Mouse (Mus musculus): ENCODE measurements around the gene Bcorl1. TPM values are rescaled to one million over a fixed set of nuclear protein-coding genes. Genes with fewer than 3 reads are reported as not detected.

Bcorl1 gene
- polyA plus RNA-seq, 1 experiment: 3.5 TPM

- H3K36me3 ChIP-seq (ENCODE audit: control insufficient read depth, insufficient read depth, low read length): no peaks in the 10 kb centered on the region
- peak overlapping the region; percentile 55 for H3K4me3 ChIP-seq (ENCODE audit: insufficient read depth, low read depth, low read length)
- DNase-seq: peak; percentile 0
- H3K27me3 ChIP-seq (replicated peaks; ENCODE audit: control insufficient read depth, insufficient read depth, low read length): no peaks in the 10 kb centered on the region
- WGBS: 2% methylated on average over 47 of the region's 61 CpGs
- no peak overlapping the region for H3K27ac ChIP-seq (ENCODE audit: insufficient read depth, low read depth, low read length)
- TF ChIP-seq POLR2A (IDR thresholded peaks at IDR 0.05; ENCODE audit: low read depth, low read length): no peak
- TF ChIP-seq CTCF (conservative IDR thresholded peaks at IDR 0.05; ENCODE audit: insufficient read depth, insufficient read length, low read depth, low read length): no peak
- H3K4me1 ChIP-seq (ENCODE audit: control insufficient read depth, insufficient read depth, low read length): no peaks in the 10 kb centered on the region; the same call in 1 of the 2 replicates
Measured at GRCm38 (mm10) chrX:48344643-48345384, 3.7 kb downstream of the Bcorl1 start.

- peak; percentile 4 for DNase-seq
- WGBS: under 1% methylated on average over 26 of the region's 45 CpGs
- H3K27me3 ChIP-seq (replicated peaks; ENCODE audit: control insufficient read depth, insufficient read depth, low read length): no peaks in the 10 kb centered on the region
Measured at GRCm38 (mm10) chrX:48345385-48345932, 4.3 kb downstream of the Bcorl1 start.

GRCm38 (mm10) chrX:48355346-48355745 is 14.2 kb downstream of the Bcorl1 start:
- no peaks in the 10 kb centered on the region for H3K27me3 ChIP-seq (replicated peaks; ENCODE audit: control insufficient read depth, insufficient read depth, low read length)
- no peak overlapping the region for H3K27ac ChIP-seq (ENCODE audit: insufficient read depth, low read depth, low read length)
- no peaks in the 10 kb centered on the region for H3K4me1 ChIP-seq (ENCODE audit: control insufficient read depth, insufficient read depth, low read length)
- H3K4me3 ChIP-seq (ENCODE audit: insufficient read depth, low read depth, low read length): no peak overlapping the region
- 87% methylated on average over 6 of the region's 6 CpGs for WGBS
- H3K36me3 ChIP-seq (ENCODE audit: control insufficient read depth, insufficient read depth, low read length): no peaks in the 10 kb centered on the region
- DNase-seq: no peak
- TF ChIP-seq POLR2A (IDR thresholded peaks at IDR 0.05; ENCODE audit: low read depth, low read length) (no peak), CTCF (conservative IDR thresholded peaks at IDR 0.05; ENCODE audit: insufficient read depth, insufficient read length, low read depth, low read length) (no peak)

More at GRCm38 (mm10) chrX:48345385-48345932, 4.3 kb downstream of the Bcorl1 start:
- no peak for TF ChIP-seq POLR2A (IDR thresholded peaks at IDR 0.05; ENCODE audit: low read depth, low read length)
- TF ChIP-seq CTCF (conservative IDR thresholded peaks at IDR 0.05; ENCODE audit: insufficient read depth, insufficient read length, low read depth, low read length): no peak
- Histone ChIP-seq H3K4me3 (ENCODE audit: insufficient read depth, low read depth, low read length) (peak overlapping the region; percentile 54), H3K4me1 (ENCODE audit: control insufficient read depth, insufficient read depth, low read length) (no peaks in the 10 kb centered on the region; the same call in 1 of the 2 replicates), H3K36me3 (ENCODE audit: control insufficient read depth, insufficient read depth, low read length) (no peaks in the 10 kb centered on the region), H3K27ac (ENCODE audit: insufficient read depth, low read depth, low read length) (no peak overlapping the region)

GRCm38 (mm10) chrX:48365836-48366577 is 24.8 kb downstream of the Bcorl1 start:
- WGBS: 58% methylated on average over 15 of the region's 15 CpGs
- no peak overlapping the region for H3K4me3 ChIP-seq (ENCODE audit: insufficient read depth, low read depth, low read length)
- H3K4me1 ChIP-seq (ENCODE audit: control insufficient read depth, insufficient read depth, low read length): no peaks in the 10 kb centered on the region
- no peak overlapping the region for H3K27ac ChIP-seq (ENCODE audit: insufficient read depth, low read depth, low read length)
- no peak for TF ChIP-seq CTCF (conservative IDR thresholded peaks at IDR 0.05; ENCODE audit: insufficient read depth, insufficient read length, low read depth, low read length)
- TF ChIP-seq POLR2A (IDR thresholded peaks at IDR 0.05; ENCODE audit: low read depth, low read length): no peak
- H3K27me3 ChIP-seq (replicated peaks; ENCODE audit: control insufficient read depth, insufficient read depth, low read length): no peaks in the 10 kb centered on the region
- no peak for DNase-seq
- no peaks in the 10 kb centered on the region for H3K36me3 ChIP-seq (ENCODE audit: control insufficient read depth, insufficient read depth, low read length)

GRCm38 (mm10) chrX:48367841-48368240 is 26.7 kb downstream of the Bcorl1 start:
- Histone ChIP-seq H3K4me3 (ENCODE audit: insufficient read depth, low read depth, low read length) (no peak overlapping the region), H3K4me1 (ENCODE audit: control insufficient read depth, insufficient read depth, low read length) (no peaks in the 10 kb centered on the region), H3K36me3 (ENCODE audit: control insufficient read depth, insufficient read depth, low read length) (no peaks in the 10 kb centered on the region), H3K27me3 (replicated peaks; ENCODE audit: control insufficient read depth, insufficient read depth, low read length) (no peaks in the 10 kb centered on the region), H3K27ac (ENCODE audit: insufficient read depth, low read depth, low read length) (no peak overlapping the region)
- no peak for TF ChIP-seq POLR2A (IDR thresholded peaks at IDR 0.05; ENCODE audit: low read depth, low read length)
- TF ChIP-seq CTCF (conservative IDR thresholded peaks at IDR 0.05; ENCODE audit: insufficient read depth, insufficient read length, low read depth, low read length): no peak
- 97% methylated on average over 9 of the region's 9 CpGs for WGBS
- DNase-seq: no peak

GRCm38 (mm10) chrX:48383643-48384042 is 42.5 kb downstream of the Bcorl1 start:
- H3K4me3 ChIP-seq (ENCODE audit: insufficient read depth, low read depth, low read length): no peak overlapping the region
- no peaks in the 10 kb centered on the region for H3K27me3 ChIP-seq (replicated peaks; ENCODE audit: control insufficient read depth, insufficient read depth, low read length)
- no peak overlapping the region for H3K27ac ChIP-seq (ENCODE audit: insufficient read depth, low read depth, low read length)
- WGBS: 31% methylated on average over 7 of the region's 7 CpGs
- no peaks in the 10 kb centered on the region for H3K4me1 ChIP-seq (ENCODE audit: control insufficient read depth, insufficient read depth, low read length)
- TF ChIP-seq POLR2A (IDR thresholded peaks at IDR 0.05; ENCODE audit: low read depth, low read length) (no peak), CTCF (conservative IDR thresholded peaks at IDR 0.05; ENCODE audit: insufficient read depth, insufficient read length, low read depth, low read length) (peak; percentile 58)
- no peaks in the 10 kb centered on the region; the same call in 1 of the 2 replicates for H3K36me3 ChIP-seq (ENCODE audit: control insufficient read depth, insufficient read depth, low read length)
- peak; percentile 51 for DNase-seq

GRCm38 (mm10) chrX:48385927-48386326 is 44.8 kb downstream of the Bcorl1 start:
- H3K27me3 ChIP-seq (replicated peaks; ENCODE audit: control insufficient read depth, insufficient read depth, low read length): no peaks in the 10 kb centered on the region
- no peak overlapping the region for H3K4me3 ChIP-seq (ENCODE audit: insufficient read depth, low read depth, low read length)
- H3K36me3 ChIP-seq (ENCODE audit: control insufficient read depth, insufficient read depth, low read length): no peaks in the 10 kb centered on the region; the same call in 1 of the 2 replicates
- 55% methylated on average over 4 of the region's 4 CpGs for WGBS
- no peak overlapping the region for H3K27ac ChIP-seq (ENCODE audit: insufficient read depth, low read depth, low read length)
- H3K4me1 ChIP-seq (ENCODE audit: control insufficient read depth, insufficient read depth, low read length): no peaks in the 10 kb centered on the region
- DNase-seq: no peak
- TF ChIP-seq POLR2A (IDR thresholded peaks at IDR 0.05; ENCODE audit: low read depth, low read length): no peak
- no peak for TF ChIP-seq CTCF (conservative IDR thresholded peaks at IDR 0.05; ENCODE audit: insufficient read depth, insufficient read length, low read depth, low read length)
